Mouse (Mus musculus): ENCODE results near the gene Hddc3.
A peak's percentile ranks its signal among the peaks of the same experiment; 100 is the strongest.
"Not testable (repeated sequence)": the region's sequence is repeated elsewhere in the genome, so short reads cannot be mapped to it uniquely, and the experiment has no call there.

Hddc3 gene

DNA sequence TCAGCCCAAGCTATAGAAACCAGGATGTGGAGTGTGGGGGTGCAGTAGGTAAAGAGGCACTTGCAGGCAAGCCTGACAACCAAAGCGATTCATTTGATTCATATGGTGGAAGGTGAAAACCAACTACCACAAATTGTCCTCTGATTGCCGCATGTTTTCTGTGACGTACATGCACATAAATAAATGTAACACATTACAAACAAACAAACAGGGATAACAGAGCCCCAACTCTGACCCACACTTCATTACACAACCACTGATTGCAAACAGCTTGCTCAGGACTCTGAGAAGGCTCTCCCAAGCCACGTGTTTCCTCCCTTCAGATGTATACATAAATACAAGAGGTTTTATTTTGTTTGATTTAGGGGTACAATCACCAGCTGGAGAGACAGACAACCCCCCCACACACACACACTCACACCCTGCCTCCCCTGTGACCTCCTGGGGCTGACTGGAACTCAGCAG, 27.1 kb downstream of the Hddc3 start:
- DNase-seq (ENCODE audit: low spot score in 2 of 2), result no peak

GRCm38 (mm10) chr7:80370649-80371040, 27.7 kb downstream of the Hddc3 start:
- DNase-seq (ENCODE audit: low spot score in 2 of 2), result peak; percentile 70 to 79

DNA sequence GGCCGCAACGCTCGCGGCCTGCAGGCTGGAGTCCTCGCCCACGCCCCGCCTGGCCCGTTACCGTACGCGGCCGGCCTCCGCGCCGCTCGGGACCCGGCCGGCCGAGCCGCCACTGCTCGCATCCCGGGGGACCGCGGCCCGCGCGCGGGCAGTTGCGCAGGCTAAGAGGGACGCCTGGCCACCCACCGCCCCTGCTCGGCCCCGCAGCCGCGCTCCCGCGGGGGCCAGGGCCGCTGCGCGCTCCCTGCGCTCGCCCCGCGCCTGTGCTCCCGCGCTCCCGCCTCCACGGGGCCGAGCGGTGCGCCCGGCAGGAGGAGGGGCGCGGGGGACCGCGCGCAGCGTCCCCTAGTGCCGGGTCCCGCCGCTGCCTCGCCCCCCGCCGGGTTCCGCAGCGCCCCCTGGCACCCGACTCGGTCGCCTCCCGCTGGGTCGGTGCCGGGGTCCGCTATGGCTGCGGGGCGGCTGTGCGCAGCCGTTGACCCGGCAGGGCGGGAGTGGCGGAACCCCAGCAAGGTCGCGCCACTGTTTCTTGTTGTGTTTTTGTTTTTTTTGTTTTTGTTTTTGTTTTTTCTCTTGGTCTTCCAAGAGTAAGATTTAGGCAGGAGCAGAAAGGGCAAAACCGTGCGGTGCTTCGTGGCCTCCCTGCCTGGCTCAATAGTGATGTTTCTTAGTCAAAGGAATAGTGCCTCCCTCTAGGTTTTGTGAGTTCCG, 28.3 kb downstream of the Hddc3 start, which contains the start of gene Man2a2:
Gene Man2a2, minus strand, starts transcription at position 335 of the 711 bp plus-strand sequence.
- DNase-seq (ENCODE audit: low spot score in 2 of 2), result peak; percentile 45 to 75

GRCm38 (mm10) chr7:80372166-80372565, 29.3 kb downstream of the Hddc3 start:
- no peak for DNase-seq (ENCODE audit: low spot score in 2 of 2)

DNA sequence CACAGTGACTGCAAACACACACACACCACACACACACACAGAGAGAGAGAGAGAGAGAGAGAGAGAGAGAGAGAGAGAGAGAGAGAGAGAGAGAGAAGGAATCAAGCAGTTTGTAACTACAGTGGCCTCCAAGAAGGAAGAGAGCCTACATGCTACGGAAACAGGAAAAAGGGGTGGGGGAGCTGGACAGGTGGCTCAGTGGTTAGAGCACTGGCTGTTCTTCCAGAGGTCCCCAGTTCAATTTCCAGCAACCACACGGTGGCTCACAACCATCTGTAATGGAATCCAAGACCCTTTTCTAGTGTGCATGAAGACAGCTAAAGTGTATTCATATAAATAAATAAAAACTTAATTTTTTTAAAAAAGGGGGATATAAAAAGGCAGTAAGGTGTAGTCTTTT, 29.8 kb downstream of the Hddc3 start:
- no peak for DNase-seq (ENCODE audit: low spot score in 2 of 2)

- no peak for DNase-seq (ENCODE audit: low spot score in 2 of 2)
These were observed 30.4 kb downstream of the Hddc3 start for GRCm38 (mm10) chr7:80373352-80373751.

DNA sequence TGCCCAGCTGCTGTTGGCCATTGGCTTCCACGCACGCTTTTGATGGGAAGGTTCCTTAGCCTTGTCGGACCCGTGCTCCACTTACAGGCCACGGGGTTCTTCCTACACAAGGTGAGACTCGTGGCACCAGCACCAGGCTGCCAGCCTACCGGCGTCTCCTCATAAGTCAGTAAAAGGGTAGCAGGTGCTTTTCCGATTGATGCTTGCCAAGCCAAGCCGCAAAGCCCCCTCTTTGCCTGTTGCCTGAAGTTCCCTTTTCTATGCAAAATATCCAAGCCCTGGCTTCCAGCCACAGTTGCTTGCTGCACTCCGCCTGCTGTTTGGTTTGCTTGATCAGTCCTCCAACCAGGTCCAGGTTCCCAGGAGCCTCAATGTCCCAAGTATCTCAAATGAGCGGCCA, 30.9 kb downstream of the Hddc3 start:
- no peak for DNase-seq (ENCODE audit: low spot score in 2 of 2)

DNA sequence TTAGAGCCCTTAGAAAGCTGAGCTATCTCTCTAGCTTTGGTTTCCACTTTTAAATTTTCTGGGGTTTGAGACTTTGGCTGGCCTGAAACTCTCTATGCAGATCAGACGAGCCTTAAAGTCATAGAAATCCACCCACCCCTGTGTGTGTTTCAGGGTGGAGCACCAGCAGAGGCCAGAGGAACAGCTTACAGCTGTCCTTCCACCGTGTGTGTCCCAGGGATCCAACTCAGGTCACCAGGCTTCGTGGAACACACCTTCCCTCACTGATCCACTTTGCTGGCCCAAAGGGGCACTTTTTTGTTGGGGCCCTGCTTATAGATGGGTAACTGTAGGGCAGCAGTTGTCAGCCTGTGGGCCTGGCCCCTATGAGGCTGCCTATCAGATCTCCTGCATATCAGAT, 31.4 kb downstream of the Hddc3 start:
- no peak for DNase-seq (ENCODE audit: low spot score in 2 of 2)

DNA sequence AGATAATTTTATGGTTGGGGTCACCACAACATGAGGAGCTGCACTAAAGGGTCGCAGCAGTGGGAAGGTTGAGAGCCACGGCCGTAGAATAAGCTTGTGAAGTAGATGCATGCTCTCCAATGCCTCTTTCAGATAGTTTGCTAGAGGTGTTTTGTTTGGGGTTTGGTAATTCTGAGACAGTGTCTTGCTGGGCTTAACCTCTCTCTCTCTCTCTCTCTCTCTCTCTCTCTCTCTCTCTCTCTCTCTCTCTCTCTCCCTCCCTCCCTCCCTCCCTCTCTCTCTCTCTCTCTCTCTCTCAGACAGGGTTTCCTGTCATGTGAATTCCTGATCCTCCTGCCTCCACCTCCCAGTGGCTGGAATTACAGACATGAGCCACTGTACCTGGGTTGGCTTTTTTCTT, 31.8 kb downstream of the Hddc3 start:
- DNase-seq (ENCODE audit: low spot score in 2 of 2), result no peak

DNA sequence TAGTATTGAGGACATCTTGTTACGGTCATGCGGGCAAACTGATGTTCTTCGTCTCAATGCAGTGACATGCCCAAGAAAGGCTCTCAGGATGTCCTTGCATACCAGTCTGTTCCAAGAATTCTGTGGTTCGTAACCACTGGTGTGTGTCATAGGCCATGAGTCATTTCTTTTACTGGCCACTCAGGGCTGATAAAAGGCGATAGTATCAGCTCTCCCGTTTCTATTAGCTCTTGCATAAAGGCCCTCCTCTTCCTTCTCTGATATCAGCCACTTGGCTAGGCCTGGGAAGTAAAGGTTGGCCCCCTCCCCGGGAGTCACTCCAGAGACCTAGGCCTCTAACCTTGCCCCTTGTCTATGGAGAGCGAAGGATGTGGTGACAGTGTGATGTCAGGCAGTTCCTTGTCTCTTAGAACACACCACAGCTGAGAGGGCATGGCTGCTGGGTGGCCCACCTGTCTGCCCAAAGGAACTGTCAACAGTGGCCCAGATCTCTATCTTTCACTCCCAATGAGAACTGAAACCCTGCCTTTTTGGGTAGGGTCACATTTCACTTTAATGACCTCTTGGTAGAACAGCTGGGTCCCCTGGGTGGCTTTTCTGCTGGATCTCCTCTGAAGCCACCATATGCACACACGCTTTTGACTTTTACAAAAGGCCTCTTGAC, 32.6 kb downstream of the Hddc3 start:
- DNase-seq (ENCODE audit: low spot score in 2 of 2), result peak; percentile 53 to 57

DNA sequence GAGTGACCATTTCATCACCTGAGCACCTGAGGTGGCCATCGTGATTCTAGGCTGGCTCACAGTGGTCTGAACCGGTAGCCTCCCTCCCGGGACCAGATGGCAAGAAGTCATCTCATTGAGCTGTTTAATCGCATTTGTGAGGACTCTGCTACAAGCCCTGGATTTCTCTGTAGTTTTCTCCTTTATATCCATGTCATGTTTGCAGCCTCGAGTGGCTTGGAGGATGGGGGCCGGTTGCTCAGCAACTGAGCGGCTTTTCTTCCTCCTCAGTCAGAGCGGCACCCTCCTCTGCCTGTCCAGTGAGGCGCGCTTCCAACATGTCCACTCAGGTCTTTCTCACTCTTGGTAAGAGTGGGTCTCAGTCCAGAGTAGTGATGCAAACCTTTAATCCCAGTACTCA, 33.3 kb downstream of the Hddc3 start:
- no peak for DNase-seq (ENCODE audit: low spot score in 2 of 2)

DNA sequence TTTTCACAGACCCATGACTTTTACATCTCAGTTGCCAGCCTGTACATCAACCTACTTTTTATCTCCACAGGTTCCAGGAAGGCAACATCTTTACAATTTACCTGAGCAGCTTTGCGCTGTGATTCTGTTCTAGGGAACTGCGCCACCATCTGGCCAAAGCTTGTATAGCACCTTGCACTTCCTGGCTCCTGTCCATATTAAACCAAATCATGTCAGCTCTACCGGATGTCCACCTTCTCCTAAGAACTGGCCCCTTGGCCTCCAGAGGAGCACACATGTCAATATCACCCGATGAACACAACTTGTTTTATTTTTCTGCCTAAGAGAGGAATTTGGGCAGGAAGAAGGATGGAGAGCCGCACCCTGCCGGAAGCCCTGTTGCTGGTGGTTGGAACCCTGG, 34.6 kb downstream of the Hddc3 start:
- peak in 1 of 2 experiments; percentile 59 for DNase-seq (ENCODE audit: low spot score in 2 of 2)

DNA sequence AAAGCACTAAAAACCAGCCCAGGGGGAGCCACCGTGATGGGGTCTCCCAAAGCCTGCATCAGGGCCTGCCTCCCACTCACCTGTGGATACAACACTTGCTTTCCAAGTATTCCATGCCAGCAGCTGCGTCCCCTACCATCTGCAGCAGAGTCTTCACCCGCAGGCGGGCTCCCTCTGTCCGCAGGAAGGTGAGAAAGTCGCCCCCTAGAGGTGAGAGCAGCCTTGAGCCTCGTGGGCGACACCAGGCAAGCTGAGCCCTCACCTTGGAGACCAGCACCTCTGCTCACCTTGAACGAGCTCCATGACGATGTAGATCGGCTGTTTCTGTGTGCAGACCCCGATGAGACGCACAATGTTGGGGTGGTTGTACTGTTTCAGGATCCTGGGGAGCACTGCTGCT, 36.6 kb downstream of the Hddc3 start:
- DNase-seq (ENCODE audit: low spot score in 2 of 2), result no peak

- DNase-seq (ENCODE audit: low spot score in 2 of 2), result no peak
These were observed 40.0 kb downstream of the Hddc3 start for GRCm38 (mm10) chr7:80382919-80383318.

GRCm38 (mm10) chr7:80386235-80386930, 43.5 kb downstream of the Hddc3 start:
- peak; percentile 87 to 91 for DNase-seq (ENCODE audit: low spot score in 2 of 2)

GRCm38 (mm10) chr7:80387033-80387632, 44.2 kb downstream of the Hddc3 start:
- DNase-seq (ENCODE audit: low spot score in 2 of 2), result no peak

DNA sequence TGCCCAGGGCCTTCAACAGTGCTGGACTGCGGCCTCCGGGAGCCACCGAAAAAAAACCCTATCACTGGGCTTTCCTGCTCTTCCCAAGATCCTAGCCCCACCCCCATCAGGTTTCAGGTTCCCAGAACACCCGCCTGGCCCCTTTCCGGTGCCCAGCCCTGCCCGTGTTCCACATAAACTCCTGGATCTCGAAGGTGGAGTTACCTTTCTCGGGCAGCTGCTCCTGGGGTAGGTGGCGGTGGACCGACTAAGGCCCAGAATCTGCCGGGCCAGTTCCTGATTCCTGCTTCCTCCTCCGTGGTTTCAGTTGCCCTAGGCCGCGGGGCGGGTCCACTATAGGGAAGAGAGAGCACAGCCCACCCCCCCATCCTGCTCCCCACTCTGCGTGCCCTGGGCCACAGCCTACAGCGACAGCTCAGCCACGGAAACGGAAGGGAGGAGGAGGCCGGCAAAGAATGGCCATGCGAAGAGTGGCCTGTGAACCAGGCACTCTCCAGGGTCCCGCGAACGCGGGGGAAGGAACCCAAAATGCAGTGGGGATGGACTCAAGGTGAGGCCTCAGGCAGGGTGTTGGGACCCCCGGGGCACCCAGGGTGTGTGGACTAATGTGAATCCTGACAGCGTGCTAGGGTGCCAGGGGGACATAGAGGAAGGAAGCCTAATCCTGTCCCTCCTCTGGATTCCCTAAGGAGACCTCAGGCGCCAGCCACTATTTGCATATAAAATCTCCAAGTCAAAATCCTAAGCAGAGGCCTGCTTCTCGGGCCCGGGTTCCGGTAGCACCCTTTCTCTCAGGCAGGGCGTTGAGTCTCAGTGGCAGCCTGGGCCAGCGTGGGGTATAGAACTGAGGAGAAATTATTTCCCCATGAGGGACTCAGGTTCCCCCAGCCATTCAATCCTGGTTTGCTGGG, 45.0 kb downstream of the Hddc3 start, which contains the start of gene Fes:
Gene Fes, minus strand, starts transcription at position 314 of the 911 bp plus-strand sequence.
- peak in 1 of 2 experiments; percentile 68 for DNase-seq (ENCODE audit: low spot score in 2 of 2)

- peak in 1 of 2 experiments; percentile 59 for DNase-seq (ENCODE audit: low spot score in 2 of 2)
These were observed 49.2 kb downstream of the Hddc3 start for GRCm38 (mm10) chr7:80392119-80392518.

DNA sequence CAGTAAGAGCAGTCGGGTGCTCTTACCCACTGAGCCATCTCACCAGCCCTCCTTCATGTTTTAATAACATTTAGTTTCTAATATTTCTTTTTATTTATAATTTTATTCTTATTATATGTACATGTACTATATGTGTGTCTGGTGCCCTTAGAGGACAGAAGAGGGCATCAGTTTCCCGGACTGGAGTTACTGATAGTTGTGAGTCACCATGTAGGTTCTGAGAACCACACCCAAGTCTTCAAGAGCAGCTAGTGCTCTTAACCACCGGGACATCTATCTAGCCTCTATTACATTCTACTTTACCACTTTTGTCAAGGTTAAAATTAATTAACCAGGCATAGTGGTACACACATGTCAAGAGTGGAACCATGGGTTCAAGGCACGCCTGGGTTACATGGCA, 51.7 kb downstream of the Hddc3 start:
- no peak for DNase-seq (ENCODE audit: low spot score in 2 of 2)

DNA sequence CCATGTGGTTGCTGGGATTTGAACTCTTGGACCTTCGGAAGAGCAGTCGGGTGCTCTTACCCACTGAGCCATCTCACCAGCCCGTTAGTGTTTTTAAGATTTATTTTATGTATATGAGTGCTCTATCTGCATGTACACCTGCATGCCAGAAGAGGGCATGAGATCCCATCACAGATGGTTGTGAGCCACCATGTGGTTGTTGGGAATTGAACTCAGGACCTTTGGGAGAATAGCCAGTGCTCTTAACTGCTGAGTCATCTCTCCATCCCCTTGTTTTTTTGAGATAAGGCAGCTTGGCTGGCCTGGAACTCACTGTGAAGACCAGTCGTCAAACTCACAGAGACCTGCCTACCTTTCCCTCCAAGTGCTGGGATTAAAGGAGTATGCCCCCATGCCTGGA, 53.5 kb downstream of the Hddc3 start:
- not testable (repeated sequence) for DNase-seq (ENCODE audit: low spot score in 2 of 2)

- no peak for DNase-seq (ENCODE audit: low spot score in 2 of 2)
These were observed 55.1 kb downstream of the Hddc3 start for GRCm38 (mm10) chr7:80397986-80398385.

Measured in urinary bladder, postnatal 36 days (tissue).